Mouse (Mus musculus): ENCODE data around the gene Lrrc41.

GRCm38 (mm10) chr4:116143317-116143811 is 68.3 kb downstream of the Lrrc41 start:
- TF ChIP-seq EP300 (IDR thresholded peaks at IDR 0.05; ENCODE audit: low read depth) (no peak), CTCF (IDR thresholded peaks at IDR 0.05; ENCODE audit: low read depth) (no peak)
